Mouse (Mus musculus) thymus, adult 18-20 months (tissue): Measurements from ENCODE around the gene Adam17.

ENCODE experiments used
- DNase-seq, 2 experiments: peaks; one replicate each; pipeline ENCODE4 v3.0.0; 2022; ENCODE audit warnings: mixed read lengths in 2 of 2

The Adam17 gene

GRCm38 (mm10) chr12:21306721-21307120 is 66.7 kb downstream of the Adam17 start:
- no peak for DNase-seq

- DNase-seq, result no peak
Observed at GRCm38 (mm10) chr12:21305741-21306140, 67.7 kb downstream of the Adam17 start.

- no peak for DNase-seq
Observed at GRCm38 (mm10) chr12:21302361-21302783, 71.1 kb downstream of the Adam17 start.

- DNase-seq, result no peak
Observed at GRCm38 (mm10) chr12:21301932-21302331, 71.5 kb downstream of the Adam17 start.

- DNase-seq, result no peak
Observed at GRCm38 (mm10) chr12:21301324-21301723, 72.1 kb downstream of the Adam17 start.

GRCm38 (mm10) chr12:21298856-21299255 is 74.6 kb downstream of the Adam17 start:
- no peak for DNase-seq

- no peak for DNase-seq
Observed at GRCm38 (mm10) chr12:21289651-21290050, 83.8 kb downstream of the Adam17 start.

GRCm38 (mm10) chr12:21288716-21289395 is 84.6 kb downstream of the Adam17 start:
- DNase-seq, result no peak

- DNase-seq, result peak in 1 of 2 experiments; percentile 26
Observed at GRCm38 (mm10) chr12:21286712-21287650, 86.5 kb downstream of the Adam17 start.

GRCm38 (mm10) chr12:21286243-21286622 is 87.2 kb downstream of the Adam17 start, which contains the start of gene Itgb1bp1:
Gene Itgb1bp1 (minus strand): TSS chr12:21286284.
- peak; percentile 95 to 96 for DNase-seq

GRCm38 (mm10) chr12:21285508-21286242 is 87.8 kb downstream of the Adam17 start:
- no peak for DNase-seq

- DNase-seq, result no peak
Observed at GRCm38 (mm10) chr12:21284761-21285441, 88.5 kb downstream of the Adam17 start, which contains the start of gene Cpsf3. Gene Cpsf3 (plus strand): TSS chr12:21285391.

- DNase-seq, result no peak
Observed at GRCm38 (mm10) chr12:21277352-21277864, 96.0 kb downstream of the Adam17 start.

- DNase-seq, result no peak
Observed at GRCm38 (mm10) chr12:21274446-21274845, 99.0 kb downstream of the Adam17 start.
